Mouse (Mus musculus) right cerebral cortex, postnatal 36 days (tissue): ENCODE measurements at regions not wholly inside any gene's neighbourhood (a gene's known extent, or its start where the extent isn't known, plus 50 kb on each side); places are given as distances from the start of the nearest gene placed in this dataset.

Source experiments
- DNase-seq, 2 experiments: peaks; one replicate each; pipeline ENCODE4 v3.0.0; 2022; ENCODE audit warnings: low spot score in 2 of 2, mixed read lengths in 1 of 2

GRCm38 (mm10) chr1:73857497-73857896, 266.8 kb downstream of the Tns1 start:
- no peak for DNase-seq

DNA sequence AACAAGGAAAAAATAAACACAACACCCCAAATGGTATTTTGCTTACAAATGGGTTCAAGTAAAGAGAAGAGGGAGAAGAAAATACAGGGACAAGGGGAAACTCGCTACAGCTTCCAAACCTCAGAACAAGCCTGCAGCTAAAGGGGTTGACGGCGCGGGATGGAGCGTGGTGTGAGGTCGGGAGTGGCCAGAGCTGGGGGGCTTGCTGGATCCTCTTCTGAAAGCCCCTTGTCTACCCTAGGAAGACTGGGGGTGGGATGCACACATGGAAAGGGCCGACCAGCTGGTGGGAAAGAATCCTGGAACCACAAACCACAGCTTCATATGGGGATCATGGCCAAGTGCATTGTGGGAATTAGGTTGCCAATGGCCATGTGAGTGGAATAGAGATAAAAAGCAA, 267.4 kb downstream of the Tns1 start:
- no peak for DNase-seq

GRCm38 (mm10) chr1:73855306-73855705, 268.9 kb downstream of the Tns1 start:
- no peak for DNase-seq

DNA sequence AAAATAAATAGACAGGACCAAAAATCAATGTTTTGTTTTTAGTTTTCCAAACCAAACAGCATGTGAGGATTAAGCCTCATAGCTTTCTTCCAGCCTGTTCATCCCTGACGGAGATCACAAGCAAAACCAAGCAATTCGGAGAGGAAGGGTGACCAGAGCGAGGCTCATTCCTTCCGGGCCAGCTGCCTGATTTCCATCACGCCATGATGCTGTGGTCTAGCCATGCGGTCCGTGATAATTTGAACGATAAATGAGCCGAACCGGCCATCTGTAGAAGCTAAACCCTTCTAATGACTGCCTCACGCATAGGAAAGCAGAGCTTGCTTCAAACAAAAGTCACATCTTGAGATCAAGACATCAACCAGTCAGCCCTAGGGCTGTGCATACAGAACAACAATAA, 270.4 kb downstream of the Tns1 start:
- DNase-seq = no peak

- DNase-seq = no peak
Measured at GRCm38 (mm10) chr1:73850173-73851014, 273.9 kb downstream of the Tns1 start.

- DNase-seq = no peak
Measured at GRCm38 (mm10) chr1:73848370-73848769, 275.9 kb downstream of the Tns1 start.

DNA sequence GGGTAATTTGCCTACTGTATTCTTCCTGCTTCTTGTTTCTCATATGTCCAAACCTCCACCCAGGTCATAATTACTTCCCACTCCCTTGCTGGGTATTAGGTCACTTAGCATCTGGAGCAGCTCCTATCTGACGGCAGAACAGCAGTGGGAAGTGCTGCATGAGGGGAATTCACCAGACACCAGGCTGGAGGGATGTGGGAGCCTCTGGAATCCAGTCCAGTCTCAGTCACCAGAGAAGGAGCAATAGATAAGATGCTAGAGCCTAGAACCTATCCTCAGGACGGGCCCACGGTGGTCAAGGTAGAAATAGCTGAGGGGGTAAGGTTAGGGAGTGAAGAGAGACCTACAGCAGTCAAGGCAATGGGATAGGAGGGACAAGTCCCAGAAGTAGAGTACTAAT, 277.1 kb downstream of the Tns1 start:
- DNase-seq = no peak

DNA sequence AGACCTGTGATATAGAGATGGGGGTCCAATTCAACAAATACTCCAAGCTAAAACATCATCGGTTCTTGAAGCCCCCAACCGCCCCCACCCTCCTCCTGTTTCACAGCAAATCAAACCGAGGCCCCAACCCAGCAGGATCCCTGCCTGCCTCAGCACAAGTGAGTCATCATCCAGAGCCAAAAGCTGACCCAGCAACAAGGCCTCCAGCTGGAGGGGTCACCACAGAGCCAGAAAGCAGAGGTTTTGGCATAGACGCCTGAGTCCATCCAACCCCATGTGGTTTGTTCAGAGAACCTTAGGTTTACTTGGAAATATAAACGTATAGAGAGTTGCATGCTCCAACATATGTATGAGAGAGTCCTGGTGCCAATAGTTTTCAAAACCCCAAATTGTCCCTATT, 279.1 kb downstream of the Tns1 start:
- no peak for DNase-seq

DNA sequence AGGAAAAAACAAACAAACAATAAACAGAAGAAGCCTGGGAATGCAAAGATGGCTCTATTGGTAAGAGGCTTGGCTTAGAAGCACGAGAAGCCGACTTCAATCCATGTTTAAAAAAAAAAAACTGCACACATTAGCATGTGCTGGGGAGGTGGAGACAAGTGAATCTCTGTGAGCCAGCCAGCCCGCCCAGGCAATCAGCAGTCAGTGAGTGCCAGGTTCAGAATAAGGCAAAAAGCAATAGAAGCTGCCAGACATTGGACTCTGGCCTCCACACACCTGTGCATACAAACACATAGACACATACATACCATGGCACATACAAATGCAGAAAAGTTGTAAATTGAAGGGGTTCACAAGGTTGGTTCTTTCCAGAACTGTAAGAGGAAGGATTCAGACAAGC, 279.7 kb downstream of the Tns1 start:
- DNase-seq = no peak

- DNase-seq = no peak
Measured at GRCm38 (mm10) chr1:73839351-73839750, 284.9 kb downstream of the Tns1 start.

GRCm38 (mm10) chr1:73836680-73837079, 287.6 kb downstream of the Tns1 start:
- no peak for DNase-seq

GRCm38 (mm10) chr1:73834566-73834965, 289.7 kb downstream of the Tns1 start:
- DNase-seq = no peak

DNA sequence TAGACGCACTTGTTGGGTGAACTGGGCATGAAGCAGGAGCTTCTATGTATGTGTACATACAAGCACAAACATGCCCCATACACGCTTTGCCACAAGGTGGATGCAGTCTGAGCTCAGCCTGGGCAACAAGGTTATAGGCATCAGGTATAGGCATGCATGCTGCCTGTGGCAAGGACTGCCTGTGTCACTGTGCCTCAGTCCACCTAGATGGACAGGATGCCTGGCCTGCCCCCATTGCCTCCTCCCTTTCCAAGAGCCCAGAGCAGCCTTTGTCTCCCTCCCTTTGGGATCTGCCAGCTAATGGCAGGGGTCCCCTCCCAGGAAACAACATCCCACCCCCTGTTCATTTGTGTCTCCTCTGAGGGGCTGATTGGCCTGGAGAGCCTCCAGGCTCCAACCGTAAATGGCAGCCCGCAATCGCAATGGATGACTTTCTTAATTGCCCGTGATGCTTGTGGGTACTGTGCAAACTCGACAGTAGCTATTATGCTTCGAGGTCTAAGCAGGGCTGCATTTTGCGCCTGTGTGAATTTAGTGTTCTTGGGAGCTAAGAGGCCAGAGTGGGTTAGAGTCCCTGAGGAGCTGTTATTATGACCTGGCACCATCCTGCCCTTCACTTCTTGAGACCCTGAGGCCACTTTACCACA, 293.6 kb downstream of the Tns1 start:
- DNase-seq = no peak

DNA sequence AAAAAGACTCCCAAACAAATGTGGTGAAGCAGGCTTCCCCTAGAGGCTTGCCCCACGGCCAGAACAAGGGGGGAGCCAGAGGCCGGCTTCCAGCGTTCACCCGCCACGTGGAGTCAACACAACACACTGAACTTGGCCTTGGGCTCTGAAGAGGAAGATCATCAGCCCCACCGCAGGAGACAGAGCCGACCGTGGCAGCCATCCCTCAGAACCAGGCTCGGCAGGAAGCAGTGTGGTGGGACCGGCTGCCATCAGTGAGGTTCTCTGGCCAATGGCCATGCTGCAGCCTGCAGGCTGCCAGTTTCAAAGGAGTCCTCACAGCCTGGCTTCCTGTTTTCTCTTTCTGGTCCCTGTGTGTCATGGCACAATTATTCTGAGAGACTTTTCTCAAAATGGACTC, 295.3 kb downstream of the Tns1 start:
- DNase-seq = no peak

GRCm38 (mm10) chr1:73826243-73826930, 297.9 kb downstream of the Tns1 start:
- peak; percentile 73 to 74 for DNase-seq

GRCm38 (mm10) chr1:73824406-73825184, 299.7 kb downstream of the Tns1 start:
- no peak for DNase-seq

DNA sequence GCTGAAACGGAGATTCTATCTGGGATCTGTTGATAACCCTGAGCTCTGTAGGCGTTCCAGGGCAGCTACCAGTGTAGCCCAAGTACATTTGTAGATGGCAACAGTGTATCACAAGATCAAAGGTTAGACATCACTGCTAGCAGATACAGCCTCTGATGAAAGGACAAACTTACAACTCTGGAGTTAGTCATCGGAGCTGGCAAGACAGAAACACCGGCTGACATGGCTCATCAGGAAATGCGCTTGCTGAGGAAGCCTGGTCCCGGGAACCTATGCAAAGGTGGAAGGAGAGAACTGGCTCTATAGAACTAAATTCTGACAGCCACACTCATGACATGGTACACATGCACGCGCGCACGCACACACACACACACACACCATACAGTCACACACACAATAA, 300.5 kb downstream of the Tns1 start:
- DNase-seq = no peak

DNA sequence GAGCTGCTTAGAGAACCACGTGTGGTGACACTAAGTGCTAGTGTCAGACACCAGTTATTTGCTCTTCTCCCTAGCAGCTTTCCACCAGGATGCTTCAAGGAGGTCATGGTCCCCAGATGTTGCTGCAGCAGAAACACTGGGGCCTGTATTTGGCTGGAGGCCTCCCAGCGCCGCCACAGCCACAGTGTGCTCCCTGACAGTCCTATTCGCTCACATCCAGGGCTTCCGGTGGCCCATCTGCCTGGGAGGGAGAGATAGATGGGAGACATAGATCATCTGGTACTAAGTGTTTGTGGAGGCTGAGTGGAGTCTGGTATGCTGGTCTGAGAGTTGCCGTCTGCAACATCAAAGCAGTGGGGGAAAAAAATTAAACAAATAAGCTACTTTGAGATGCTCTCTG, 301.6 kb downstream of the Tns1 start:
- DNase-seq = no peak

DNA sequence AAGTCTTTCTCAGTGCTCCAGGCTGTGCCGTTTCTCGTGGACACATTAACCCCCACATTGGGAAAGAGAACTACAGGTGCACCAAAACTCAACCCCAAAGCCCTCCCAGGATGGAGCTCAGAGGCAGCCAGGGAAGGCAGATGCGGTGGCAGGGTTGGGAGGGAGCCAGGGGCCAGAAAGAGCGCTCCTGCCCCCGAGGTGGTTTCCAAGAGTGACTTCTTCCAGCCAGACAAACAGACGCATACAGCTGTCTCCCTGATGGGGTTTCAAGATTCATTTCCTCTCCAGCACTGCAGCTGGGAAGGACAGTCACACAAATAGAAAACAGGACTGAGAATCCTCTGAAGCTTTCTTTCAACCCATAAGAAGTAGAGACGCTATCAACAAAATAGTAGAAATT, 303.5 kb downstream of the Tns1 start:
- DNase-seq = no peak

GRCm38 (mm10) chr1:73807206-73807605, 317.0 kb downstream of the Tns1 start:
- no peak for DNase-seq

DNA sequence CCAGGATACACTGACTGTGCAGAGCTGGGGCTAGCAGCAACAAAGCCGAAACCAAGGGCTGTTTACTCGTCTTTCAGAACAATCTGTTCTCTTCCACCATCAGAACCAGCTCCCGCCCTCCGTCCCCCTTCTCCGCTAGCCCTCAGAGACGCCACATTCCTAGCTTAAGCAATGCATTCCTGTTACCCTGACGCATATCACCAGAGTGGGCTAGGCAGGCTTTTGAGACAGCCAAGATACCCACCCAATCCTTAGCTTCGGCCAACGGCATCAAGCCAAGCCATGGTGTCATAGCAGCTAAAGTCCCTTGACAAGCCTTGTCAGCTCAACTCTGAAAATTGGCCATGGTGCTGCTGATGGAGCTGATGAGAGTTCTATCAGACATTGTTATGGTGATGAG, 319.1 kb downstream of the Tns1 start:
- no peak for DNase-seq

DNA sequence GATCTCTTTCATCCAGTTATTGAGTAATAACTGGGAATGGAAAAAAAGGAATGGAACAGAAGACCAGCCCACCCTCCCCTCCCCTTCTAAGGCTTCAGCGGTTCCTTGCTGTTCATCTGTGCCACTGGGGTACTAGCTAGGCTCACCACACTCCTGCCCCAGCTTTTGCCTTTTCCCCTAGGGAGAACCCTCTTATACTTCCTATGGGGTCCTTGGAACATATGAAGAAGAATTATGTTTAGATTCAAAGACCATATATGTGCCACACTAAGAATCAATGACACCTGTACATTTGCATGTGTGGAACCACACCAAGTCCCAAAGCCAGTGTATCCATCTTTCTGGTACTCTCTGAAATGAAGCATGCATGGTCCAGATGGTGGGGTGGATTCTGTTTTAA, 324.3 kb downstream of the Tns1 start:
- DNase-seq = no peak
